Mouse (Mus musculus): ENCODE measurements at regions not wholly inside any gene's neighbourhood (a gene's known extent, or its start where the extent isn't known, plus 50 kb on each side); places are given as distances from the start of the nearest gene placed in this dataset.
A peak's percentile ranks its signal among the peaks of the same experiment; 100 is the strongest.

DNA sequence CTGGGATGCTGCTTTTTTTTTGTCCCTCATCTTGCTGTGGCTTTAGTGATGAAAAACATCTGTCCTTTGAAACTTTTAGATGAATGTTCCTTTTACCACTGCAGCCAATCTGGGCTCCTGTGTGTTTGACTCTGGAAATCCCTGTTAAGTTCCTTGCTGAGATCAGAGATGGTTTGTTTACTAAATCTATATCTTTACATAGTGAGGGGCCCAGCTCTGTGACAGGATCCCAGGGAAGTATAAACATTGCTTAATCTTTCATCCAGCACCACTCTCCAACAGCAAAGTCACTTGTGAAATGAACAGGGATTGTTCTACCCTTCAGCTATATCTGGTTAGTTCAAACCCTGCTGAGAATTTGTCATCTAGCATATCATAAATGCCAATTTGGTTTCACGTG, 501.8 kb downstream of the Fat4 start:
- no peak for DNase-seq

DNA sequence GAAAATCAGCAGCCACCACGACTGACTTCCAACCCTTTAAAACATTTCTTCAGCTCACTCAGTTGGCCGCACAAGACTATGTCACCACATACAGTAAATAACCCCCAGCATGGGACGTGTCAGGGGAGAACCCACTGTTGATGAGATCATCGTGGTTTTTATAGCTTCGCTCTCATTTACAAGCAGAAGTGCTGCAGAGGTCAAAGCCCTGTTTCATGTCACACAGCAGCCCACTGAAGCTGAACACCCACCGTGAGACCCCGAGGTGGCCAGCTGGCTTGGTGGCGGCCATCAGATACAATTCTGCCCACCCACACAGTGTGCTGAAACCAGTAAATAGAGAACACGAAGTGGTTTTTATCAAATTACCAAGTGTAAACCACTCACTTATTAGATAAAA, 503.7 kb downstream of the Fat4 start:
- DNase-seq: no peak

DNA sequence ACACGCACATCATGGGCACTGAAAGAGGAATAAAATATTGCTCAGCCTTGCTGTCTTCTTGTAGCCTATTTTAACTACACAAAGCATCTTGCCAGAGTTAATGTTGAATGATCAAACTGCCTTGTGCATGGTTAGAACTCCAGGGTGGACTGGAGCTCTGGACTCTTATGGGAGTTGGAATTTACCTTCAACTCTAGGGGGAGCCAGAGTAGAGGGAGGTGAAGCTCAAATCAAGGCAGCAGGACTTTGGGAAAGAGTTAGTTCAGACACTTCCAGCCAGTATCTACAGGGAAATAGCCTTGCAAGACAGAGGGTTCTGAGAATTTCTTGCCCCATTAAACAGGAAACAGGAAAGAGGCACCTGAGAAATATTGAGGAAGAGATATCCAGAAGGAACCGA, 505.3 kb downstream of the Fat4 start:
- DNase-seq: peak; percentile 9

DNA sequence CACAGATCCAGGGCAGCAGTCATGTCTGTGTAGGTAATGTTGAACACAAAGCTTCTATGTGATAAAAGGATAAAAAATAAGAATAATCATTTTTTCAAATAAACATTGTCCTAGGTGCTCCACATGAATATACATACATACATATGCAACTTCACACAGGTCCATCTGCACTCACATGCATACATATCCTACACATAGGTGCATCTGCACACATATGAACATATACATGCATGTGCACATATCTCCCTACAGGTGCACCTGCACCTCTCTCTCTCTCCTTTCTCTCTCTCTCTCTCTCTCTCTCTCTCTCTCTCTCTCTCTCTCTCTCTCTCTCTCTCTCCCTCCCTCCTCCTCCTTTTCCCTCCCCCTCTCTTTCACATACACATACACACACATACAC, 509.9 kb downstream of the Fat4 start:
- no peak for DNase-seq

DNA sequence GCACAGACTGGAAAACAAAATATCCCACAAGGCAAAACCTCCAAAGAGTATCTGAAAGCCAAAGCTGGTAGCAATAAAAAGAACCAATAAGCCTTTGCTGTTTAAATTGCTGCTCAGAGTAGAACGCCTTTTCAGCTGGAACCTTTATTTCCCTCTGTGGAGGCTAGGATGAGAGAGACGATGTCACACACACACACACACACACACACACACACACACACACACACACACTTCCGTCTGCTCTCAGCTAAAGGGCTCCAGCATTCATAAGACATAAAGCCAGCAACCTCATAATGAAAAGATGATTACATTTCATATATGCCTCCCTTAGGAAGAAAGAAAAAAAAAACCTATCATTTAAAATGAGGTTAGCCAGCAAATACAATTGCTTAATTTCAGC, 510.5 kb downstream of the Fat4 start:
- no peak for DNase-seq

DNA sequence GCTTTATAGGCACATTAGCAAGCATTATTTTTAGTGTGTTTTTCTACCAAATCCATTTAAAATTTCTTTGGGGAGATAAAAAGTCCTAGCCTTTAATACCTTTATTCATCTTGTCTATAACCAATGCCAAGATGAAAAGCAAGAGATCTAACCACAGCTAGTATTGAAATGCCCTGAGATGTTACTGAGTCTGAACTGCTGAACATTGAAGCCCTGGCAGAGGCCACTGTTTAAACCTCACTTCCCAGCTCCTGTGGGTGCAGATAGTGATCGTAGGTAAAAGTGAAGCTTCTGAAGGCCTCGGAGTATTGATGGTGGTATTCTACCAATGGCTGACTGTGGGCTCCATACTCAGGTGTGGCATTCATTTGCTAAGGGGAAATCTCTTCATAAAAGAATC, 510.9 kb downstream of the Fat4 start:
- no peak for DNase-seq

DNA sequence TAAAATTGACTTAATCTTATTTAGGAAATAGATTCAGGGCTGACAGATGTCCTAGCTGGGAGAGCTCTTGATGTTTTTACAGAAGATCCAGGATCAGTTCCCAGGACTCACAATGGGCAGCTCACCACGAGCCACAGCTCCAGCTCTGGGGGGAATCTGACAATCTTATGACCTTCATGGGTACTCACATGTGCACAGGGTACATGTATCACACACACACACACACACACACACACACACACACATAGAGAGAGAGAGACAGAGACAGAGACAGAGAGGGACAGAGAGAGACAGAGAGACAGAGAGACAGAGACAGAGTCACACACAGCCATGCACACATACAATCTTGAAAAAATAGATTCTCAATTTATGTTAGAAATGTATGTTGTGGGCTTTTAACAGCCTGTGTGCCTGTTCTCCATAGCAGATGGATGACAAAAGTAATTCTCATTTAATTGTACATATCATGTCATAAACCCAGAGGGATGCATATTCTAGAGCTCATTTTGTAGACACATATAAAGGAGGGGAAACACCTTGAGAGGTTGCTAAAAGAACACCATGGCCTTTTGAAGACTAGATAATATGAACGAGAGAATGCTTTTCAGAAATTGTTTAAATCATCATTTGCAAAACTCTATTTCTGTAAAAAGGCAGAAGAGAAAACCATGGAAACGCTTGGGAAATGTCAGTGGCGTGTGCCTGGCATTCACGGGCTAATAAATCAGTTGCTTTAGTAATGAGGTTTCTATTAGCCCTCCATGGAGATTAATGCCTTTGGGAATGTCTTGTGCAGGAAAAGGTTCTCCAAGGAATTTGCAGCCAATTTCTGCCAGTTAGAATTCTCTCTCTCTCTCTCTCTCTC, 538.3 kb downstream of the Fat4 start:
- no peak for DNase-seq

DNA sequence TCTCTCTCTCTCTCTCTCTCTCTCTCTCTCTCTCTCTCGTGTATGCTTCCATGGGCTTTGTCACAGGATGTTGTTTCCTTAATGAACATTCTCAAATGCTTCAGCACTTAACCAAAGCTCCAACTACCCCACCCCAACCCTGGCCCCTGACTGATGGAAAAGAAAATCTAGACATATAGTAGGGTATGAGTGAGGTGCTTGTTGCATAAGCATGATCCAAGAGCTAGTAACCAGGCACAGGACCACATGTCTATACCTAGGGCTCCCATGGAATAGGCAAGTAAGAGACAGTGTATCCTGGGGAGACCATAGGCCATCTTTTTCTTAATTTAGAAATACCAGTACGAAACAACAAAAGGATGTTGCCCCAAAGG, 538.9 kb downstream of the Fat4 start:
- no peak for DNase-seq

DNA sequence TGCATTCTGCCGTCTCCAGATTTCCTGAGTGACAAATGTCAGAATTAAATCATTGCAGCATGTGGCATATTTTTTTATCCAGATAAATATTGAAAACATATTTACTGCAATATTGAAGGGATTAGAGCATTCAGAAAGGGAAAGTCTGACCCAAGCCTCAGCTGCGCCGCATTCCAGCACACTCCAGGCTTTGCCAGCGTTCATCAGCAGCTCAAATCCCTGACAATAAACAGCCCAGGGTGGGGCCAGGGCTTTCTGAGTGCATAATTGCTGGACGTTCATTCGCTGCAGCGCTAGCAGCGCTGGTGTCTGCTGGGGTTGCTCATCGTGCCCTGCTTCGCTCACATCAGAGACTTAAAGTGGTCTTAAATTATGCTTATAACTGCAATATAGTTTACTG, 556.6 kb downstream of the Fat4 start:
- no peak for DNase-seq

DNA sequence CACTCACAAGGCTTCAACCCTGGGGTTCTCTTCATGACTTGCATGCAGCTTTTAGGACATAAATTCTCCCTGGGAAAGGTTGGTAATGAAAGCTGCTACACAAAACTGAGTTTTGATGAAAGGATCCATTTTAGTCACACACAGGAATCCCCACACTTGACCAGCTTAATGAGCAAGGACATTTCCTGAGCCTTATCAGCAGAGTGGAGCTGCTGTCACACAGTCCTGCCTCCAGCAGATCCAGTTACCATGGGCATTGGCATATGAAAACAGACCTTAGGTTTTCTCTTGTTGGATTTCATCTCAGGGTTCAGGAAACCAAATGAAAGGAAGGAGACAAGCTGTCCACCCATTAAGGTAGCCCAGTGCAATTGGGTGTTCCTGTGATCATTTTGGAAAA, 568.9 kb downstream of the Fat4 start:
- no peak for DNase-seq

DNA sequence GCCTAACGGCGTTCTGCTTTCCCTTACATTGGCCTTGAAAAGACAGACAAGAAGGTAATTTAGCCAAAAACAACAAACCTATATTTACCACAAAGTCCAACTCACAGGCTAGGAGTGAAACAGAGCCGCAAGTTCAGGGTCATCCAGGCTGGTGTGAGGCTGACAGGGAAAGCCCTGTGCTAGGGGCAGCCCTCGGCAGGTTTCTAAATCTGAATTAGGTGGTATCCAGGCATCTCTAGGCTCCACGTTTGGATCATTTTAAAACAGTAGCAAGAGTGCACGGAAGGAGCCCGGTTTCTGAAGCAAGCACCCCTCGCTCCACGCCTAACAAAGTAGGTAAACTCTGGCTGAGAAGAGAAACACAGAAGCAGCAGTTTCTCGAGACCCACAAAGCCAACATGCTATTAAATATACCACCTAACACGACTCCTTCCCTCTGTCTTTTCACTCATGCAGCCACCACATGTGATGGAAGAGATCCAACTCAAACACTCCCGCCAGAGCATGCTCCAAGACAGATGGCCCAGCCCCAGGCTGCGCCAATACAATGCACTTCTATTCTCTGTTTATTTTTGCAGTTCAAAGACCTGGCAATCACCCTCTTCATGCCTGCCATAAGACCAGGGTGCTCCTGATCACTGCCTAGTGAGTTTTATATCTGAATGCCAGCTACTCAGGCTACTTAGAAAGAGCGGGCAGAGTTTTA, 573.6 kb downstream of the Fat4 start:
- DNase-seq: no peak

DNA sequence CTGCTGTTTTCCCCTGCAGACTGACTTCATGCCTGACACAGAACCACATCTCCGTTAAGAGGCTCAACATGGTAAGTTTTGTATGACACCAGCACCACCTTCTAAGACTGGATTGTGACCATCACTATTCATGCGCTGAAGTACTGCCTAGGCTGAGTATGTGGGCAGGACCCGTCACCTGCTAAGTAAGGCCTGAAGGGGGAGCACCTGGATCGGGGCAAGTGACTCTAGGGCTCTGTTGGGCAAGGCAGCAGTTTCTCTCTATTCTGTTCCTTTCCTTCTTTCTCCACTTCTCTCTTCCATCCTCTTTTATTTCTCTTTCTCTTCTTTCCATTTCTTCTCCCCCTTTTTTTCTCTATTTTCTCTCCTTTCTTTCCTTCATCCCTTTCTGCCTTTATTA, 574.8 kb downstream of the Fat4 start:
- DNase-seq: no peak

DNA sequence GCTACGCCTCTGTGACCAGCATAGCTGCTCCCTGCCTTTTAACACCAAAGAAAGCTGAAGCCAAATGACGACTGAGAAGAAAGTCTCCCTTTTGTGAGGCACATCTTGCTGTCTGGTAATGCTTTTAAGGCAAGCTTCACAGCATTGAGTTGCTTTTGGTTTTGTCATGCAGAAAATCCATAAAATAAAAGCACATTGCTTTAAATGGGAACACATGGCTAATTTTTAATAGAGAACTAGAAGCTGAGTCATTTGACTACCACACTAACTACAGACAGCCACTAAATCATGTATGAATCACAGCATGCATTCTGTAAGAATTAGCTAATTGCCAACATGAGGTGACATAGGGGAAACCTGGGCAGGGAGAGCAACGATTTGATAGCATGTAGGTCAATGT, 579.1 kb downstream of the Fat4 start:
- DNase-seq: no peak

DNA sequence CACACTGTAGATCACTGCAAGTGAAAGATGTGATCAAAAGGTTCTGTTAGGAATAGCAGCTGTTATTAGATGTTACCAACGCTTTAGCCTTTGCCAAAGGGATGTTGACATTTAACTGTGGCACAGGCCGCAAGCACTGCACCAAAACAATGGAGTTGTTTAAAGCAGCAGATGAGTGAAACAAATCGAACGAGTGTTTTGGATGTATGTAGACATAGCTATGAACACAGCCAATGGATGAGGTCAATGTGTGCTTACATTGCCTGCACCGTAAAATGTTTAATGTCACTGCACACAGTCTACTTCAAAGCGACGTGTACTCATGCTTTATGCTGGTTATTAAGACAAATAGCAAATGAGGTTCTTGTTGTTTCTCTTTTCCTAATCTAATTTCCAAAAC, 602.7 kb downstream of the Fat4 start:
- no peak for DNase-seq

DNA sequence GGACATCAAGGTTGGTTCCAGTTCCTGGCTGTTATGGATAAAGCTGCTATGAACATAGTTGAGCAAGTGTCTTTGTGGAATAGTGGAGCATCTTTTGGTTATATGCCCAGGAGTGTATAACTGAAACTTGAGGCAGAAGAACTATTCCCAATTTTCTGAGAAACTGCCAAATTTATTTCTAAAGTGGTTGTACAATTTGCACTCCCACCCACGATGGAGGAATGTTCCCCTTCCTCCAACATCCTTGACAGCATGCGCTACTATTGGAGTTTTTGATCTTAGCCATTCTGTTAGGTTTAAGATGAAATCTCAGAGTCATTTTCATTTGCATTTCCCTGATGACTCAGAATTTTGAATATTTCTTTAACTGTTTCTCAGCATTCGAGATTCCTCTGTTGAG, 607.6 kb downstream of the Fat4 start:
- no peak for DNase-seq

DNA sequence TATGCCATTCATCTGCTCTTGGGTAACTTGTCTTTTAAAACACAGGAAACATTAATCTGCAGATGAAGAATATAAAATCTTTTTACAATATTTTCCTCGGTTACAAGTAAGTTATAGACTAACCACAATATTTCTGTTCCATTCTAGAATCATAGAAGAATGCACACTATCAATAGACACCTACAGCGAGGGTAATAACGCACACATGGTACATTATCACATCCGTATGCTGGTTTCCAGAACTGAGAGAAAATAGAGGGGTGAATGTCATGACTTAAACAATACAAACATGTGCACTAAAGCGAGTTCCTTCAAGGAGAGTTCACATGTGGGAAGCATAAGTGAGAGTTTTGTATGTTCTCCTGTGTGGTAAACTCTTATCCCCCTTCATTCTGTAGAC, 641.3 kb downstream of the Fat4 start:
- no peak for DNase-seq

DNA sequence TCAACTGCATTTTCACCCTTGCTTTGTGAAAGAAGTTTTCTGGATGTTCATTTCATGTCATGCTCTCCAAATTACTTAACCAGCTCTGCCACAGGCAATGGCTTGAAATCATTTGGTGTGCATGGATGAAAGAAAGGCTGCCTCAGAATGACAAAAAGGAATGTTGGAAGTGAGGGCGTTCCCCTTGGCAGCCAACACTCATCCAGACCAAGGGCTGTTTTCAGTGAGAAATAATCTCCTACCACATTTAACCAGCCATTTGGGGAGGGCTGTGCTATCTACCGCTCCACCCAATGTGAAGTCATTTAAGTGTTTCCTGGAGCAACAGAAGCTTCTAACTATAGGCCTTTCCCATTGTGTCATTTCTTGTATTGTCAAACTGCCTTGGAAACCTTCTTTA, 650.8 kb downstream of the Fat4 start:
- no peak for DNase-seq

DNA sequence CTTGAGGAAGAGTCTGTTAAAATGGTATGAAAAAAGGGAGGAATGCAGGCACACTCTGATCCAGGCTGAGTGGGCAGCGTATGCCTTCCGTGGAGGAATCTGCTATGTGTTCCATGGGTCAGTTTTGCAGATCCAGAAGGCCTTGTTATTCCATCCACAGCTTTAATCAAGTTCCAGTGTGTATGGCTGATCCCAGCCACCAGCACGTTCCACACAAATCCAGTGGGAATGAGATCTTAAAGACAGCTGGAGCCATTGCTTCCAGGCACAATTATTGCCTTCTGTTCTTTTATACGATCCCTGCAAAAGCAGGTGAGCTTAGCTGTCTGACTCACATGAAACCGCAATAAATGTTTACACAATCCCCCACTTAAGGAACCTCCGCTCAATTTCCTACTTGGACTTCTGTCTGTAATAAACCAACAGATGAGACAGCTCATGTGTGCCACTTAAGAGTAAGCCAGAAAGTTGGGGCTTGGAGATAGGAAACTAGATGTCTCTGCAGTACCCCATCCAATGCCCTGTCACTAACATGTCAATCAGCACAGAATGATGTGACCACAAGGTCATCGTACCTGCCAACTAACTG, 653.9 kb downstream of the Fat4 start:
- DNase-seq: no peak

DNA sequence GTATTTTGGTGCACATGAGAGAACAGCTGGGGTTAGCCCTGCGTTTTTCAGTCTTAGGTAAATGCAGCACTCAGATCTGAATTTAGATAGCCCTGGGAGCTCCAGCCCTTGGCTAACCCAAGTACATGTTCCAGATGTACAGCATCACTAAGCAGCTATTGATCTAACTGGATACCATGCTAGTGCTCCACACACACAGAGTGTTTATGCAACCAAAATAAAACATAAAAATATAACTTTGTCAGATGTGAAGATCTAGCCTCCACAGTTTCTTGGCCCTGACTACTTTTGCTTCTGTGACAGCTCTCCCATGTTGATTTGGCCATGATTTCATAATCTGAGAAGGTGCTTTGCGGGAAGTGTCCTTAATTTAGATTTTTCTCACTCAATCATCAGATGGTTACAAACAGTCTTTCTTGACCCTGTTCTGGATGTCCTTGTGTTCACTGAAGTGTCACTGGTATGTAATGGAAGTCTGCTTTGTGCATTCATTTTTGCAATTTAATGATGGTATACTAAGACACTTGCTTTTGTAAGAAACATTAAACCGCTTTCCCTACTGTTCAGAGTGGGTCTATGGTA, 672.8 kb downstream of the Fat4 start:
- DNase-seq: no peak

DNA sequence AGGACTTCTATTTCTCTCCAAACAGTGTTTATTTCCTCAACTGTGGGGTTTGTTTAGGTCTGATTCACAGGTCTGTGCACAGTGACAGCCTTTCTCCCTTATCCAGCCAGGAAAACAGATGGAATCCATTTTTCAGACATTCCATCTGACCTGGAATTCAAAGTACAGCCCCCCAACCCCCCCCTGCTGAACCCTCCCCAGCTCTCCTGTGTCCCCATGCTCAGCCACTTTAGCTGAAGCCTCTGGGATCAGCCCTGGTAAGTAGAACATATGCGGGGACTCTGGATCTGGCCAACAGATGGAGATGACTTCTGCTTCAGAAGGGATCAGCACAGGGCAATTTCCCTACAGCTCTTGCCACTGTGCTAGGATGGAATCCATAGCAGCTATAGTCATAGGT, 674.2 kb downstream of the Fat4 start:
- DNase-seq: no peak

DNA sequence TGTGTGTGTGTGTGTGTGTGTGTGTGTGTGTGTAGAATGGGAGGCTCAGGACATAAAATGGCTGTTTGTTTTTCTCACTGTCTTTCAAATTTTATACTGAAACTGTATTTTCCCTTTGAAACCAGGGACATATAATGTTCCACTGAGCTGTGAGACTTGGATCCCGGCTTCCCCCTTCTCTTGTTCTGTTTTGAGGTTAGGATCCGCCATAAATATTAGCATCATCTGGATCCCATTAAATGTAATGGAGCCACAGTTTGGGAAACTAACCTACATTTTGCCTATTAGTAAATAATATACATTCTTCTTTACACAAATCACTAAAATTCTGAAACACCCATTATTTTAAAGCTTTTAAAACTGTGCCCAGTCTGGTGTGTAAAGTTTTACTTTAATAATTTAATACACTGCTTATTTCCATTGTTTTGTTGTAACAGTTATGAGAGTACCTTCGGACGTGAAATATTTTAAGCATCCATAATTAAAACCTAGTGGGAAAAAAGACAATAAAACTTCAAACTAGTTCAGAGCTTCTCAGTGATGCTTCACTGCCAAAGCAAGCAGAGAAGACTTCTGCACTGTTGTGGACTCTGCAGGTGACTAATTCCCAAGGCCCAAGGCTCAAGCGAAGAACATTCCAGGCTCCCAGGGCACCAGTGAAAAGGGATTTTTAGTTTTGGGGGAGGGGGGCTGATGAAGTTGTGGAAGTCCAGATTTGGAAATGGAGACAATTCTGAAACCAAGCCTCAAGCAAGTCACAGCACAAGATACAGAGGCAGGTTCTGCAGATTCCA, 684.9 kb downstream of the Fat4 start:
- DNase-seq: no peak

DNA sequence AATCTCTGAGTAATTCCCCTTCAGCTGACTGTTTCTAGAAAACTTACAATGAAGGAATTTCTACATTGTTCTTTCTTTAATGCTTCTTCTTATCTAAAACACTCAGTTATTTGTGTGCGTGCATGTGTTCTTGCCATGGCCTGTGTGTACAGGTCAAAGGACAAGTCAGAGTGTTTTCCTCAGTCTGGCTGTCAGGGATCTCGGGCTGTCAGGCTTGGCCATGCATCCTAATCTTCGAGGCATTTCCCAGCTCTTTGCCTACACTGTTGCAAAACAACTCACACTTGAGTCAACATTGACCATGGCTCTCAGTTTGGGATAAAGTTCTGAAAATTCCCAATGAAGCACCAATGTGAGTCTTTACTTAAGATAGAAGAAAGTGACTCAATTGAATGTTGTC, 688.5 kb downstream of the Fat4 start:
- DNase-seq: no peak

DNA sequence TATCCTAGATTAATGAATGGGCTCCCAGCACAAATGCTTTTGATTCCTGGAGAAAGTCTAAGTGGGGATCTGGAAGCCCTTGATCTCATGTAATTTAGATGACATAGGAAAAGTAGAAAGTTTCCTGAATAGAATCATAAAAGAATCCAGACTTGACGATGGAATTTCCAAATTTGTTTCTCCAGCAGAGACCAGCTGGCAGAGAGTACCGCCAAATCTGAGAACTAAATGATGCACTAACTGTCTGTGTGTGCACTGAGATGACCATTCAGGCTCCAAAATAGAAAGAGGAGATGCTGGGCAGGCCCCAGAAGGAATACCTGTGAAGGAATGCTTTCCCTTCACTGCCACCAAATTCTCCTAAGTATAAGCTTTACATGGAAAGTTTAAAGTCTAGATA, 704.6 kb downstream of the Fat4 start:
- no peak for DNase-seq

All from kidney, adult 9 months (tissue).